Mouse (Mus musculus): ENCODE data around the gene Cisd3. TPM values are rescaled to one million over a fixed set of nuclear protein-coding genes. Genes with fewer than 3 reads are reported as not detected.

The Cisd3 gene
- polyA plus RNA-seq, 2 experiments, result 11.7 to 14.9 TPM

DNA sequence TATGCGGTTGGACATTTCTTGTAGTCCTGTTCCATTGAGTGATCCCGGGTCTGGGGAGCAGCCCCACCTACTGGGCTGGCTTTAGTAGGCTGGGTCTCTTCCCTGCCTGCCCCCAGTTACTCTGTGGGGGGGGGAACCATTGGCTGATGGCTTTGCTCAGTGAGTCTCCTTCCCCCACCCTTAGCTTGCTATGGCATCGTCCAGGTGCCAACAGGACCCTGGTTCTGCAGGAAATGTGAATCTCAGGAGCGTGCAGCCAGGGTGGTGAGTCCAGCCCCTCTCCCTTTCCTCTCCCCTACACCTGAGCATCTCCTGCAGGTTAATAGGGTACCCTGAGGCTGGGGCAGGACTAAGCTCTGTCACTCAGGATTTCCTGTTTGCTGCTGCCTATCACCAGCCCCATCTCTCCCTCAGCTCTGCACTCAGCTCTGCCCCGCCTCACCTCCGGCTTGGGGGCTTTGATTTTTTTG lies 20.8 kb upstream of the Cisd3 start:
- Histone ChIP-seq H3K27ac (replicated peaks; ENCODE audit: low read depth, low read length) (0 out of 2 replicates have a peak overlapping the region, but pooled peaks have one; percentile 19), H3K27me3 (ENCODE audit: control insufficient read depth, insufficient read depth, low read length) (peaks cover 17% of the 10 kb centered on the region), H3K9me3 (ENCODE audit: control insufficient read depth, low read length) (no peaks in the 10 kb centered on the region), H3K4me2 (replicated peaks; ENCODE audit: low read depth, low read length, severe bottlenecking) (peak overlapping the region; percentile 63), H3K4me1 (ENCODE audit: control insufficient read depth, insufficient read depth, low read length) (peaks cover 22% of the 10 kb centered on the region), H3K9ac (ENCODE audit: low read depth, low read length, severe bottlenecking) (peak overlapping the region; percentile 17; the same call in 1 of the 2 replicates), H3K4me3 (replicated peaks; ENCODE audit: low read length) (peak overlapping the region; percentile 85), H3K36me3 (ENCODE audit: control insufficient read depth, insufficient read depth, low read length) (peaks cover 44% of the 10 kb centered on the region)
- DNase-seq (ENCODE audit: low spot score), result no peak
- no peak for TF ChIP-seq POLR2A (IDR thresholded peaks at IDR 0.05; ENCODE audit: borderline replicate concordance, extremely low read depth, insufficient read depth, insufficient read length)
- no peak for ATAC-seq (ENCODE audit: low FRiP score, low read depth)
- 23% methylated on average over 6 of the region's 6 CpGs for WGBS

DNA sequence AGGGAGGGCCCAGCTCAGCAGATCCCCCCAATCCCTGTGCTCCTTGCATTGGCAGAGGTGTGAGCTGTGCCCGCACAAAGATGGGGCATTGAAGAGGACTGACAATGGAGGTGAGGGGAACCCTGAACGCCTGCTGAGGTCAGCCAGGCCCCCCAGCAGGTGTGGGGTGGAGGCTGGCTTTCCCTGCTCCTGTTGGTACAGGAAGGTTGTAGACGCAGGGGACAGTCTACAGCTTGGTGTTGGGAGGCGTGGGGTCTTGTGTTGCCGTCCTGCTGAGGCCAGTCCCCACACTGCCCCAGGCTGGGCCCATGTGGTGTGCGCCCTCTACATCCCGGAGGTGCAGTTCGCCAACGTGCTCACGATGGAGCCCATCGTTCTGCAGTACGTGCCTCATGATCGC lies 20.2 kb upstream of the Cisd3 start:
- H3K36me3 ChIP-seq (ENCODE audit: control insufficient read depth, insufficient read depth, low read length), result peaks cover 50% of the 10 kb centered on the region
- no peak overlapping the region for H3K27ac ChIP-seq (replicated peaks; ENCODE audit: low read depth, low read length)
- H3K4me2 ChIP-seq (replicated peaks; ENCODE audit: low read depth, low read length, severe bottlenecking), result no peak overlapping the region
- H3K9me3 ChIP-seq (ENCODE audit: control insufficient read depth, low read length), result no peaks in the 10 kb centered on the region
- peaks cover 22% of the 10 kb centered on the region for H3K4me1 ChIP-seq (ENCODE audit: control insufficient read depth, insufficient read depth, low read length)
- no peak for DNase-seq (ENCODE audit: low spot score)
- no peak overlapping the region for H3K9ac ChIP-seq (ENCODE audit: low read depth, low read length, severe bottlenecking)
- no peak for TF ChIP-seq POLR2A (IDR thresholded peaks at IDR 0.05; ENCODE audit: borderline replicate concordance, extremely low read depth, insufficient read depth, insufficient read length)
- H3K27me3 ChIP-seq (ENCODE audit: control insufficient read depth, insufficient read depth, low read length), result peaks cover 17% of the 10 kb centered on the region
- 88% methylated on average over 13 of the region's 13 CpGs for WGBS
- H3K4me3 ChIP-seq (replicated peaks; ENCODE audit: low read length), result no peak overlapping the region
- ATAC-seq (ENCODE audit: low FRiP score, low read depth), result no peak

DNA sequence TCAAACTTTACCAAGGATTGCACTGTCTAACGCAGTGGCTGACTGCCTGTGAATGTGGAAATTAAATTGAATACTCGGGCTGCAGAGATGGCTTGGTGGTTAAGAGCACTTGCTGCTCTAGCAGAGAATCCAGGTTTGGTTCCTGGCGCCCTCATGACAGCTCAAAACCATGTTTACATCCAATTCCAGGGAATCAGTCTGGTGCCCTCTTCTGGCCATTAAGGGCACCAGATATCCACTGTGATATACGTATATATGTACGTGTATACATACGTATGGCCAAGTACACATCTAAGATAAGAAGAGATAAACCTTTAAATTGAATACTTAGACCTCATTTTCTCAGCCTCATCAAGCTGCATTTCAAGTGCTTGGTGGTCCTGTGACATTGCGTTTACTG lies 19.4 kb upstream of the Cisd3 start:
- H3K27ac ChIP-seq (replicated peaks; ENCODE audit: low read depth, low read length), result no peak overlapping the region
- H3K36me3 ChIP-seq (ENCODE audit: control insufficient read depth, insufficient read depth, low read length), result peaks cover 58% of the 10 kb centered on the region
- no peak overlapping the region for H3K4me2 ChIP-seq (replicated peaks; ENCODE audit: low read depth, low read length, severe bottlenecking)
- H3K9ac ChIP-seq (ENCODE audit: low read depth, low read length, severe bottlenecking), result no peak overlapping the region
- no peak for DNase-seq (ENCODE audit: low spot score)
- peaks cover 16% of the 10 kb centered on the region for H3K4me1 ChIP-seq (ENCODE audit: control insufficient read depth, insufficient read depth, low read length)
- 95% methylated on average over 7 of the region's 7 CpGs for WGBS
- H3K4me3 ChIP-seq (replicated peaks; ENCODE audit: low read length), result no peak overlapping the region
- H3K9me3 ChIP-seq (ENCODE audit: control insufficient read depth, low read length), result no peaks in the 10 kb centered on the region
- ATAC-seq (ENCODE audit: low FRiP score, low read depth), result no peak
- peaks cover 10% of the 10 kb centered on the region for H3K27me3 ChIP-seq (ENCODE audit: control insufficient read depth, insufficient read depth, low read length)
- no peak for TF ChIP-seq POLR2A (IDR thresholded peaks at IDR 0.05; ENCODE audit: borderline replicate concordance, extremely low read depth, insufficient read depth, insufficient read length)

DNA sequence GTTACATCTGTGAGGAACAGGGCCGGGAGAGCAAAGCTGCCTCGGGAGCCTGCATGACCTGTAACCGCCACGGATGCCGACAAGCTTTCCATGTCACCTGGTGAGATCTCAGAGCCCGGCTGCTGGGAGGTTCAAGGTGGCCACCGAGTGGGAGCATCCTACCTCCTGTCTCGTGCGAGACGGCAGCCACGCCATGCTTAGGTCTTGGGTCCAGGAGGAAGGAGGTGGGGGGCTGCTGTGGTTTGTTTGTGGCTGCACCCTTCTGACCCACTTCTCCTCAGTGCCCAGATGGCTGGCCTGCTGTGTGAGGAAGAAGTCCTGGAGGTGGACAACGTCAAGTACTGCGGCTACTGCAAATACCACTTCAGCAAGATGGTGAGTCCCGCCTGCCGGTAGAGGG lies 18.8 kb upstream of the Cisd3 start:
- Histone ChIP-seq H3K4me1 (ENCODE audit: control insufficient read depth, insufficient read depth, low read length) (peaks cover 13% of the 10 kb centered on the region), H3K4me2 (replicated peaks; ENCODE audit: low read depth, low read length, severe bottlenecking) (no peak overlapping the region), H3K27me3 (ENCODE audit: control insufficient read depth, insufficient read depth, low read length) (peaks cover 5% of the 10 kb centered on the region), H3K9me3 (ENCODE audit: control insufficient read depth, low read length) (no peaks in the 10 kb centered on the region), H3K4me3 (replicated peaks; ENCODE audit: low read length) (no peak overlapping the region), H3K9ac (ENCODE audit: low read depth, low read length, severe bottlenecking) (no peak overlapping the region), H3K27ac (replicated peaks; ENCODE audit: low read depth, low read length) (no peak overlapping the region), H3K36me3 (ENCODE audit: control insufficient read depth, insufficient read depth, low read length) (peaks cover 63% of the 10 kb centered on the region)
- TF ChIP-seq POLR2A (IDR thresholded peaks at IDR 0.05; ENCODE audit: borderline replicate concordance, extremely low read depth, insufficient read depth, insufficient read length), result no peak
- DNase-seq (ENCODE audit: low spot score) (no peak), ATAC-seq (ENCODE audit: low FRiP score, low read depth) (no peak)
- WGBS, result 93% methylated on average over 14 of the region's 15 CpGs

DNA sequence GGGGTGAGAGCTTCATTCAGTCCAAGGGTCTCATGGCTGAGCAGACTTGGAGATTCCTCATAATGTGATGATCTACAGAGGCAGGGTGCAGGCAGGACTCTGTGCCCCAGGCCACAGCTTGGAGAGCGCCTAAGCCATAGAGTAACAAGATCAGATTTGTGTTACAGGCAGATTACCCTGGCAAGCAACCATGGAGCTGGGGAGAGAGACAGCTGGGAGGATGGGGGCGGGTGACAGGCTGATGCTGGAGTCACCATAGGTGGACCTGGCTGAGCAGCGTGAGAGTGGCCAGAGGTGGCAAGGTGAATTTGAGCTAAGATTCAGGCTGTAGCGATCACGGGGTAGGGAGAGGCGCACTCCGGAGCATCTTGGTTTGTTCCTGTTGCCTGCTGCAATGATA lies 17.5 kb upstream of the Cisd3 start:
- Histone ChIP-seq H3K9ac (ENCODE audit: low read depth, low read length, severe bottlenecking) (no peak overlapping the region), H3K36me3 (ENCODE audit: control insufficient read depth, insufficient read depth, low read length) (peaks cover 76% of the 10 kb centered on the region), H3K27me3 (ENCODE audit: control insufficient read depth, insufficient read depth, low read length) (no peaks in the 10 kb centered on the region), H3K4me1 (ENCODE audit: control insufficient read depth, insufficient read depth, low read length) (peaks cover 4% of the 10 kb centered on the region), H3K4me3 (replicated peaks; ENCODE audit: low read length) (no peak overlapping the region), H3K9me3 (ENCODE audit: control insufficient read depth, low read length) (no peaks in the 10 kb centered on the region), H3K4me2 (replicated peaks; ENCODE audit: low read depth, low read length, severe bottlenecking) (no peak overlapping the region), H3K27ac (replicated peaks; ENCODE audit: low read depth, low read length) (no peak overlapping the region)
- TF ChIP-seq POLR2A (IDR thresholded peaks at IDR 0.05; ENCODE audit: borderline replicate concordance, extremely low read depth, insufficient read depth, insufficient read length), result no peak
- WGBS, result 91% methylated on average over 7 of the region's 7 CpGs
- ATAC-seq (ENCODE audit: low FRiP score, low read depth) (no peak), DNase-seq (ENCODE audit: low spot score) (no peak)

DNA sequence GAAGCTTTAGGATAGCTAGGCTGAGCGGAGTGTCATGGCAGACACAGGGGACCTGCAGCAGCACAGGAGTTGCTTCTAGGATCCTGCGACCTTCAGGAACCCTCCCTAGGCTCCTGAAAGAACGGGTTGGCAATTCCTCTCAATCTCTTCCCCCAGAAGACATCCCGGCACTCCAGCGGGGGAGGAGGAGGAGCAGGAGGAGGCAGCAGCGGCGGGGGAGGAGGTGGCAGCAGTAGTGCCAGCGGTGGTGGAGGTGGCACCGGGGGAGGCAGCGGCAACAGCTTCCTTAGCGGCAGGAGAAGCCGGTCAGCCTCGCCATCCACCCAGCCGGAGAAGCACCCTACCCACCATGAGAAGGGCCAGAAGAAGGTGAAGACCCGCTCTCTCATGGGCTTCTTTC lies 16.4 kb upstream of the Cisd3 start:
- no peak overlapping the region for H3K4me3 ChIP-seq (replicated peaks; ENCODE audit: low read length)
- 67% methylated on average over 13 of the region's 15 CpGs for WGBS
- TF ChIP-seq POLR2A (IDR thresholded peaks at IDR 0.05; ENCODE audit: borderline replicate concordance, extremely low read depth, insufficient read depth, insufficient read length), result no peak
- DNase-seq (ENCODE audit: low spot score) (no peak), ATAC-seq (ENCODE audit: low FRiP score, low read depth) (no peak)
- H3K4me2 ChIP-seq (replicated peaks; ENCODE audit: low read depth, low read length, severe bottlenecking), result no peak overlapping the region
- H3K36me3 ChIP-seq (ENCODE audit: control insufficient read depth, insufficient read depth, low read length), result peaks cover 87% of the 10 kb centered on the region
- no peak overlapping the region for H3K27ac ChIP-seq (replicated peaks; ENCODE audit: low read depth, low read length)
- peaks cover 4% of the 10 kb centered on the region for H3K4me1 ChIP-seq (ENCODE audit: control insufficient read depth, insufficient read depth, low read length)
- no peak overlapping the region for H3K9ac ChIP-seq (ENCODE audit: low read depth, low read length, severe bottlenecking)
- no peaks in the 10 kb centered on the region for H3K27me3 ChIP-seq (ENCODE audit: control insufficient read depth, insufficient read depth, low read length)
- H3K9me3 ChIP-seq (ENCODE audit: control insufficient read depth, low read length), result no peaks in the 10 kb centered on the region
